ENCODE assay signal across 19 mouse cellular contexts in genomic region chr2:80567411-80567810, GRCm38 (mm10). TPM values are rescaled to one million over a fixed set of nuclear protein-coding genes. Genes with fewer than 3 reads are reported as not detected.
A peak's percentile ranks its signal among the peaks of the same experiment; 100 is the strongest.
DNase-seq lines count a peak whose midpoint lies in the region; ATAC-seq lines count a peak whose summit lies in the region.
"Had no signal": no experiment of that assay in that cellular context is flagged by ENCODE, and none has a peak within 500 bp of the region (broad histone marks: within the 10 kb centered on the region; RNA-seq: fewer than 3 reads in every experiment).

No protein-coding gene starts in this region.

- peak; percentile 52; the same call in 1 of the 2 replicates for ATAC-seq in cerebellum, adult (ENCODE audit: insufficient number of reproducible peaks, low FRiP score, low TSS enrichment)
- ATAC-seq: CD4-positive, CD25-positive, alpha-beta regulatory T cell, adult 4 months; forebrain, embryonic 16.5 days; hindbrain, embryonic 16.5 days; inflammation-experienced regulatory T-cells, adult 6 months; intestine, postnatal 0 days had no signal

- DNase-seq in cerebellum, postnatal 4 days (ENCODE audit: low spot score in 2 of 2): no peak
- DNase-seq in heart, adult 11 months: peak; percentile 59
- no peak for DNase-seq in heart, adult 8-10 months (ENCODE audit: low spot score)
- DNase-seq in cerebellum, postnatal 10 days: peak; percentile 27 to 38
- no peak for DNase-seq in layer of hippocampus, adult 11-12 months (ENCODE audit: low spot score)
- no peak for DNase-seq in c-Kit-positive CD71-positive TER-119-positive erythroid progenitor cells, embryonic 14.5 days (ENCODE audit: low spot score)
- DNase-seq: adrenal gland, adult 8-10 months; adrenal gland, postnatal 36 days; B cell, adult 2 months; gastrocnemius, adult 2 months; gastrocnemius, postnatal 25 days; heart, postnatal 10 days; heart, postnatal 4 days had no signal

RNA-seq across cellular contexts. Expression of gene Nckap1, which starts 13.8 kb away (rescaled TPM):
- total RNA-seq in heart, adult 8-10 months (2022): 10 to 100 TPM; 51.5 to 68.0 (median 61.8) TPM

RNA-seq across cellular contexts. Expression of gene Dusp19, which starts 49.4 kb away (rescaled TPM):
- 10 to 100 TPM in 2 of 4 experiments, 1 to 10 TPM in 2; 8.4 to 10.9 (median 9.3) TPM for total RNA-seq in heart, adult 8-10 months (2022)

RNA-seq across cellular contexts. Expression of gene Nup35, which starts 49.6 kb away (rescaled TPM):
- 1 to 10 TPM; 5.7 to 9.4 (median 7.4) TPM for total RNA-seq in heart, adult 8-10 months (2022)

Comparison
In these comparisons a context has a peak if more than half of its experiments do, and no peak if none do; other contexts are left out.
1. DNase-seq: peak in heart, adult 11 months (single experiment) and cerebellum, postnatal 10 days (2 of 2); none in cerebellum, postnatal 4 days (0 of 2), heart, adult 8-10 months (single experiment), layer of hippocampus, adult 11-12 months (single experiment) and c-Kit-positive CD71-positive TER-119-positive erythroid progenitor cells, embryonic 14.5 days (single experiment).